Mouse (Mus musculus) embryonic facial prominence, embryonic 15.5 days (tissue): Measurements from ENCODE around the gene Lpcat1. TPM values are rescaled to one million over a fixed set of nuclear protein-coding genes. Genes with fewer than 3 reads are reported as not detected.
A peak's percentile ranks its signal among the peaks of the same experiment; 100 is the strongest.

Experiments used
- ATAC-seq: fragments of 200-750 bp; cut with Nextera tagmentation; 2 replicates; pipeline ENCODE4 v1.8.0; 2017; ENCODE audit warnings: low read depth, moderate TSS enrichment; ENCODE audit not compliant: insufficient number of reproducible peaks, low FRiP score, low TSS enrichment
- H3K27ac ChIP-seq: fragments of 300-500 bp; sonication (generic); replicated peaks from 2 replicates; pipeline ENCODE4 v1.5.1; 2015; ENCODE audit warnings: mild to moderate bottlenecking, inconsistent platforms
- H3K27me3 ChIP-seq: fragments of 300-500 bp; sonication (generic); 2 replicates; pipeline ENCODE4 v1.6.1; 2015; ENCODE audit warnings: inconsistent platforms
- H3K36me3 ChIP-seq: fragments of 300-500 bp; sonication (generic); 2 replicates; pipeline ENCODE4 v1.6.1; 2015; ENCODE audit warnings: mild to moderate bottlenecking, inconsistent platforms
- H3K4me1 ChIP-seq: fragments of 300-500 bp; sonication (generic); 2 replicates; pipeline ENCODE4 v1.6.1; 2015; ENCODE audit warnings: inconsistent platforms
- H3K4me2 ChIP-seq: fragments of 300-500 bp; sonication (generic); replicated peaks from 2 replicates; pipeline ENCODE4 v1.6.1; 2015; ENCODE audit warnings: mild to moderate bottlenecking, inconsistent platforms
- H3K4me3 ChIP-seq: fragments of 300-500 bp; sonication (generic); replicated peaks from 2 replicates; pipeline ENCODE4 v1.5.1; 2015; ENCODE audit warnings: mild to moderate bottlenecking, inconsistent platforms
- H3K9ac ChIP-seq: fragments of 300-500 bp; sonication (generic); 2 replicates; pipeline ENCODE4 v1.6.1; 2015; ENCODE audit warnings: inconsistent platforms
- H3K9me3 ChIP-seq: fragments of 300-500 bp; sonication (generic); replicated peaks from 2 replicates; pipeline ENCODE4 v1.6.1; 2016; ENCODE audit warnings: inconsistent platforms
- WGBS: fragments of 180-500 bp; shearing (Covaris S2); methylation state at CpG from one replicate; pipeline ENCODE4 v1.1.7; 2015; 5-methylcytosine and 5-hydroxymethylcytosine counted together
- polyA plus RNA-seq: library from polyadenylated mRNA; unstranded; fragments of >200 nt; fragmentation: Nextera tagmentation; extraction: Ambion mirVana; gene quantifications from 2 replicates; pipeline ENCODE4 v1.2.1, GENCODE M21; 2015

Gene Lpcat1
- polyA plus RNA-seq, 1 experiment from 2014 or later, result 35.0 TPM

DNA sequence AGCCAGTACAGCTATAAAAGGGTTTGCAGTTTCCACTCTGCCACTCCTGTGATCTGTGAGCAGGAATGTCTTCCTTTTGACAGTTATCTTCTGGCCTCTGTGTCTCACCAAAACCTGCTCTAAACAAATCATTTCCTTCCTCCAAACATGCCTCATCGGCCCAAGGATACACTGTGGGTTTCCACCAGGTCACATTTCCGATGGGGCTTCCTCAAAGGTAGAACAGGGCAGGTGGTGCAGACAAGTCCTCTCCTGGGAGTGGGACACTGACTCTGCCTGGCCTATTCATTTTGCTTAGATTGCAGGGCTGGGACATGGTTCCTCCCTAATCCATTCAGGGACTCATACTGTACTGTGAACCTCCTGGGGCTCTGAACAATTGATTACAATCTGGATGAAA is 1.8 kb upstream of the Lpcat1 start:
- no peak overlapping the region for H3K4me3 ChIP-seq
- 62% methylated on average over 2 of the region's 2 CpGs for WGBS
- no peaks in the 10 kb centered on the region for H3K36me3 ChIP-seq
- H3K9me3 ChIP-seq, result no peaks in the 10 kb centered on the region
- H3K4me2 ChIP-seq, result no peak overlapping the region
- peaks cover 25% of the 10 kb centered on the region for H3K4me1 ChIP-seq
- ATAC-seq, result no peak
- no peak overlapping the region for H3K27ac ChIP-seq
- H3K27me3 ChIP-seq, result no peaks in the 10 kb centered on the region
- no peak overlapping the region for H3K9ac ChIP-seq

GRCm38 (mm10) chr13:73466411-73466810 is 586 bp upstream of the Lpcat1 start:
- no peak for ATAC-seq
- Histone ChIP-seq H3K36me3 (no peaks in the 10 kb centered on the region), H3K4me1 (peaks cover 30% of the 10 kb centered on the region), H3K27me3 (no peaks in the 10 kb centered on the region), H3K4me2 (peak overlapping the region; percentile 84; the same call in 1 of the 2 replicates), H3K9ac (no peak overlapping the region), H3K4me3 (no peak overlapping the region), H3K27ac (no peak overlapping the region), H3K9me3 (no peaks in the 10 kb centered on the region)
- 88% methylated on average over 3 of the region's 3 CpGs for WGBS

DNA sequence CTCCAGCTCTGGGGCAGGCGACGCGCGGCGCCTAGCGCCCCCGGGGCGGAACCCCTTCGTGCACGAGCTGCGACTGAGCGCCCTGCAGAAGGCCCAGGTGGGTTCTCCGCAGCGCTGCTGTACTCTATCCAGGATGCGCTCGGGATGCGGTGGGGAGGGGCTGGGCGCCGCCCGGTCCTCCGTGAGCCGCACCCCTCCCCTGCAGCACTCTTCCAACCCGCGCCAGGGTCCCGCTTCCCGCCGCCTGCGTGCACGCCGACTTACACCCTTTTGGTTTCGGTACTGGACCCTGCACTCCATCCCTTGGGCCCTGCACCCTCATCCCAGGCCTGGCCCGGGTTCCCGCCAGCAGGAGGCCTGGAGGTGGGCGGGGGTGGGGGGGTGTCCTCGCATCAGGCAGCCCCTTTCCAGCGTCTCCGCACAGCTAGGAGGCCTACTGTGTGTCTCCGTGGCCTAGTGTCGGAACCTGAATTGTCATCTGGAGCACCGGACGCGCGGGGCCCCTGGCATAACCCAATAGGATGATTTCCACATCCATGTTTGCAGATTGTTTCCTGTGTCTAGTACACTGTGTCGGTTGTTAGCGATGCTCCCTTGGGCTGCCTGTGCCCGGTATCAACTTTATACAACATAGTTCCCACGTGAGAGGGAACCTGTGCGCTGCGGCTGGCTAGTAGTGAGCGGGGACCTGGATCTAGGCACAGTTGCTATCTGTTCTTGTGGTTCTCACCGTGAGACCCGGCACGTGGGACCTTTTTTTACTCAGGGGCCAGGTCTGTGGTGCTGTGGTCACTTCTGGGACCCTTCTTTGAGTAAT is 632 bp downstream of the Lpcat1 start:
- H3K4me3 ChIP-seq, result peak overlapping the region; percentile 92
- H3K9ac ChIP-seq, result peak overlapping the region; percentile 85
- H3K4me1 ChIP-seq, result peaks cover 37% of the 10 kb centered on the region
- peak; percentile 81 for ATAC-seq
- peak overlapping the region; percentile 97 for H3K27ac ChIP-seq
- WGBS, result under 1% methylated on average over 53 of the region's 53 CpGs
- peak overlapping the region; percentile 84 for H3K4me2 ChIP-seq
- H3K27me3 ChIP-seq, result no peaks in the 10 kb centered on the region
- H3K9me3 ChIP-seq, result no peaks in the 10 kb centered on the region
- H3K36me3 ChIP-seq, result no peaks in the 10 kb centered on the region

DNA sequence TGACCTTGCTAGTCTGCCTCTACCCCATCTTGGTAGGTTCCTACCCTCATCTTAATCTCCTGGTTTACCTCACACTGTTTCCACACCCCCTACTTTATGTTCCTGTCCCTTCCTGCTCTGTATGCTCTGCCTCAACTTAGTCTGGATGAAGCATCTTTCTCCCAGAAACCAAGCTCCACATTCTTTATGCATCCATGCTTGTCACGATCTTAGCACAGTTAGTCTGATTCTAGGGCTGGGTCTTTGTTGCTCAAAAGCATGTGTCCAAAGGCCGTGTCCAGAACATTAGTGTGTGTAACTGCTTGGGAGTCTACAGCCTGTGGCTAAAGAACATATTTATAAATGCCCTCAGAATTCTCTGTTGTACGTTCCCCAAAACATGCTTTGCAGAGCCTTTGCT is 1.8 kb downstream of the Lpcat1 start:
- H3K4me2 ChIP-seq, result peak overlapping the region; percentile 84; the same call in 1 of the 2 replicates
- 60% methylated on average over 3 of the region's 3 CpGs for WGBS
- H3K9me3 ChIP-seq, result no peaks in the 10 kb centered on the region
- ATAC-seq, result no peak
- H3K9ac ChIP-seq, result no peak overlapping the region
- H3K27me3 ChIP-seq, result no peaks in the 10 kb centered on the region
- H3K27ac ChIP-seq, result no peak overlapping the region
- peak overlapping the region; percentile 92; the same call in 1 of the 2 replicates for H3K4me3 ChIP-seq
- peaks cover 37% of the 10 kb centered on the region for H3K4me1 ChIP-seq
- no peaks in the 10 kb centered on the region for H3K36me3 ChIP-seq

- H3K9ac ChIP-seq, result no peak overlapping the region
- H3K27ac ChIP-seq, result no peak overlapping the region
- 54% methylated on average over 9 of the region's 9 CpGs for WGBS
These were observed 2.4 kb downstream of the Lpcat1 start for GRCm38 (mm10) chr13:73469257-73469967.

DNA sequence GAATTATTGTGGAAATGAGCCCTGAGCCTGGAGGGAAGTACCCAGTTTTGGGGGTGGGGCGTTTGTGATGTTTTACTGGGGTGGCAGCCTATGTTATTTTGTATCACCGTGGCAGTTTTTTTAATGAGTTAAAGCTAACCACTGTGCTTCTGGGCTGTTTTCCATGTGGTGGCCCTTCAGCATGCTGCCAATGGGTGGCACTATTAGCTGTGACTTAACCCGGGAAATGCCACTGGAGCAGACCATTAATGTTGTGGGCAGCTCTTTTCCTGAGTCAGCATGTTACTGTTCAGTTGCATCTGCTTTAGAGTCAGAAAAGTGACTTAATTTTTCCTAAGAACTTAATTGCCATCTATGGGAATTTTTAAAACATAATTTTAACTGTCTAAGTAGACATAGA is 5.5 kb downstream of the Lpcat1 start:
- no peaks in the 10 kb centered on the region for H3K9me3 ChIP-seq
- H3K36me3 ChIP-seq, result no peaks in the 10 kb centered on the region
- ATAC-seq, result no peak
- H3K4me1 ChIP-seq, result peaks cover 42% of the 10 kb centered on the region
- no peaks in the 10 kb centered on the region for H3K27me3 ChIP-seq
- WGBS, result 62% methylated on average over 3 of the region's 3 CpGs
- H3K27ac ChIP-seq, result no peak overlapping the region
- no peak overlapping the region for H3K4me3 ChIP-seq
- no peak overlapping the region for H3K4me2 ChIP-seq
- no peak overlapping the region for H3K9ac ChIP-seq

More at GRCm38 (mm10) chr13:73469257-73469967, 2.4 kb downstream of the Lpcat1 start:
- H3K36me3 ChIP-seq, result no peaks in the 10 kb centered on the region
- H3K4me1 ChIP-seq, result peaks cover 37% of the 10 kb centered on the region
- no peaks in the 10 kb centered on the region for H3K27me3 ChIP-seq
- no peak overlapping the region for H3K4me3 ChIP-seq
- no peaks in the 10 kb centered on the region for H3K9me3 ChIP-seq
- no peak overlapping the region for H3K4me2 ChIP-seq
- ATAC-seq, result no peak

DNA sequence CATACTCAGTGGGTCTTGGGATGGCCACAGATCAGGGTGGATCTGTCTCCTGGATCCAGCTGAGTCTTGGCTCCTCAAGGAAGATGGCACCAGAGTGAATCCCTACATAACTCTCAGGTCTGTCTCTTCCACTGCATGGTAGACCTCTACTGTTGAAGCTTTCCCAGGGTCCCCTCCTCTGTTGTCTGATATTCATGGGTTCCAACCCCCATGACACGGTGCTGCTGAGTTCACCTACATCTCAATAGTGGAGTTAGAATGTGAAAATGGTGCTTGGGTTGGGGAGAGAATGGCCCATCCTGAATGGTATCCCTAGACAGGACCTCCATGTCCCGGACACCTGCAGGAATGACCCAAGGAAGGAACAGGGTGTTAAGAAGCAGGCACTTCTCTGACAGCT is 6.7 kb downstream of the Lpcat1 start:
- Histone ChIP-seq H3K4me2 (no peak overlapping the region), H3K4me3 (no peak overlapping the region), H3K36me3 (no peaks in the 10 kb centered on the region), H3K9me3 (no peaks in the 10 kb centered on the region), H3K27me3 (no peaks in the 10 kb centered on the region), H3K27ac (no peak overlapping the region), H3K4me1 (peaks cover 34% of the 10 kb centered on the region), H3K9ac (no peak overlapping the region)
- WGBS, result 92% methylated on average over 2 of the region's 2 CpGs
- ATAC-seq, result no peak

DNA sequence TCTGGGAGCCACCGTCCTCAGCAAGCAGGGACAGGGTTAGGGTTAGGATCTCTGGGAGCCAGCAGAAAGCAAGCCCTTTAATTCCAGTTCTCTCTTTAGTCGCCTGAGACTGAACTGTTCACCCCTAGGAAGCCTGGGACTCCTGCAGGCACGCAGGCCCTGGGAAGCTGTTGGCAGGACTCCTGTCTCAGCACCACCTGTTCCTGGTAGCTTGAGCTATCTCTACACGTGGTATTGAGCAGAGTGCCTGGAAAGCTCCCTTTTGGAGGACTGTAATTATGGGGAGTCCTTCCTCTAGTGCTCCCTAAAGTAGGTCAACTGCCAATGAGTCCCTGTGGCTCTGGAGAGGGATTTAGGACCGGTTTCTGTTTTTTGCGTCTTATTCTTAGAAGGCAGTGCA is 7.2 kb downstream of the Lpcat1 start:
- no peak for ATAC-seq
- 73% methylated on average over 6 of the region's 6 CpGs for WGBS

GRCm38 (mm10) chr13:73475058-73475980 is 8.3 kb downstream of the Lpcat1 start:
- no peak overlapping the region for H3K27ac ChIP-seq
- ATAC-seq, result no peak
- H3K9ac ChIP-seq, result no peak overlapping the region
- 88% methylated on average over 12 of the region's 12 CpGs for WGBS
- no peaks in the 10 kb centered on the region for H3K36me3 ChIP-seq
- H3K4me3 ChIP-seq, result no peak overlapping the region
- H3K9me3 ChIP-seq, result no peaks in the 10 kb centered on the region
- H3K4me1 ChIP-seq, result peaks cover 21% of the 10 kb centered on the region
- no peak overlapping the region for H3K4me2 ChIP-seq
- no peaks in the 10 kb centered on the region for H3K27me3 ChIP-seq

More for the DNA sequence above, 7.2 kb downstream of the Lpcat1 start:
- Histone ChIP-seq H3K27me3 (no peaks in the 10 kb centered on the region), H3K4me1 (peaks cover 30% of the 10 kb centered on the region), H3K9ac (no peak overlapping the region), H3K4me3 (no peak overlapping the region), H3K36me3 (no peaks in the 10 kb centered on the region), H3K9me3 (no peaks in the 10 kb centered on the region), H3K27ac (no peak overlapping the region), H3K4me2 (no peak overlapping the region)

- Histone ChIP-seq H3K9me3 (no peaks in the 10 kb centered on the region), H3K27me3 (no peaks in the 10 kb centered on the region), H3K4me2 (no peak overlapping the region), H3K36me3 (no peaks in the 10 kb centered on the region), H3K27ac (no peak overlapping the region), H3K4me3 (no peak overlapping the region), H3K9ac (no peak overlapping the region), H3K4me1 (peaks cover 17% of the 10 kb centered on the region)
- 79% methylated on average over 5 of the region's 5 CpGs for WGBS
- ATAC-seq, result no peak
These were observed 9.3 kb downstream of the Lpcat1 start for GRCm38 (mm10) chr13:73476259-73476658.

GRCm38 (mm10) chr13:73476796-73477195 is 9.8 kb downstream of the Lpcat1 start:
- H3K9ac ChIP-seq, result no peak overlapping the region
- no peaks in the 10 kb centered on the region for H3K27me3 ChIP-seq
- H3K27ac ChIP-seq, result no peak overlapping the region
- H3K9me3 ChIP-seq, result no peaks in the 10 kb centered on the region
- 83% methylated on average over 8 of the region's 8 CpGs for WGBS
- H3K4me2 ChIP-seq, result no peak overlapping the region
- no peak overlapping the region for H3K4me3 ChIP-seq
- ATAC-seq, result no peak
- H3K36me3 ChIP-seq, result no peaks in the 10 kb centered on the region
- peaks cover 16% of the 10 kb centered on the region for H3K4me1 ChIP-seq
